Mouse (Mus musculus): ENCODE data around the gene Prkra. TPM values are rescaled to one million over a fixed set of nuclear protein-coding genes. Genes with fewer than 3 reads are reported as not detected.

Prkra gene
- 68.2 and 73.7 TPM in 2 replicates for polyA plus RNA-seq (2015; fragmentation: Nextera tagmentation; extraction: Ambion mirVana)

DNA sequence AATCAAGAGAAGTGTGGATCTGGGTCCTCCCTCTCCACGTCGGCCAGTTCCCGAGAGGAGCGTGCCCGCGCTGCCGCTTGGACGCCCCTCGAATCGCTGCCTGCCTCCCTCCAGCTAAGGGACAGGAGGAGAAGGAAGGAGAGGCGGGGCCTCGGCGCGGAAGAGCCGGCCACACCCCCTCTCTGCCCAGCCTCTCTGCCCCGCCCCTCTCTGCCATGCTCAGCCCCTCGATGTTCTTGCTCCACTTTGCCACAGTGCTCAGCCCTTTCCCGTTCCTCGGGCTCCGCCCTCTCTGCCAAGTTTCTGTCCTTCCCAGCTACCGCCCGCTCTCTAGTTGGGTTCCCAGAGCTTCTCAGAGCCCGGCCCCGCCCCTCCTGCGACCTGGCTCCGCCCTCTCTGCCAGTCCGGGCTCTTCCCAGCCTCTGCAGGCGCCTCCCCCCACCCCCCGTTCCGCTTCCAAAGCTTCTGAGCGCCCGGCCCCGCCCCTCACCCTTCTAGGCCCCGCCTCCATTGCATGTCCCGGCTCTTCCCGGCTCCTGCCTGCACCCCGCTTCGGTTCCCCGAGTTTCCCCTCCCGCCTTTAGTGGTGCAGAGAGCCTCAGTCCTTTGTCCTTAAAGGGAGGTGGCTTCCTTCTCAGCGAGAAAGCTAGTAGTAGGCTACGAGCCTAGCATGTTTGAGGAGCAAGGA lies at the start of gene Prkra, which contains the start of gene Pjvk:
Prkra (minus strand) TSS at position 133 of the 688 bp plus-strand sequence.
Pjvk (plus strand) TSS at position 594 of the 688 bp plus-strand sequence.
- H3K27ac ChIP-seq = peak within 1 kb of the TSS; percentile 90
- no peaks in the 10 kb centered on the region for H3K27me3 ChIP-seq
- H3K4me1 ChIP-seq = peaks cover 14% of the 10 kb centered on the region
- peak within 1 kb of the TSS; percentile 75 for H3K4me3 ChIP-seq
- H3K9me3 ChIP-seq = no peaks in the 10 kb centered on the region
- WGBS = 1% methylated on average over 40 of the region's 42 CpGs
- peak within 1 kb of the TSS; percentile 69 for H3K9ac ChIP-seq
- peak; percentile 99 for ATAC-seq (ENCODE audit: borderline replicate concordance, extremely low read depth, low FRiP score, low TSS enrichment)
- peak within 1 kb of the TSS; percentile 79 for H3K4me2 ChIP-seq
- peaks cover 11% of the 10 kb centered on the region for H3K36me3 ChIP-seq

DNA sequence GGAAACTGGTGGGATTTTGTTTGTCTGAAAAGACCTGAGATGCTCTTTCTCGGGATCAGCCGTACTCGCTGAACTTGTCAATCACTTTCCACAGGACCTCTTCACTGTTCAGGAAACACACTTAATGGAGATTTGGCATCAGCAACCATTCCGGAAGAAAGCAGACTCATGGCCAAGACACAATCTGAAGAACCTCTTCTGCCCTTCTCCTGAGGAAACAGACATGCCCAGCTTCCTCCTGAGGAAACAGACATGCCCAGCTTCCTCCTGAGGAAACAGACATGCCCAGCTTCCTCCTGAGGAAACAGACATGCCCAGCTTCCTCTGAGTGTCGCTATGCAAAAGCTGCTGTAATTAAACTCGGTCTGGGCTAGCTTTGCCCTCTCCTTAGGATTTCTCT lies 47.5 kb upstream of the Prkra start:
- H3K36me3 ChIP-seq = peaks cover 53% of the 10 kb centered on the region
- H3K27ac ChIP-seq = no peak overlapping the region
- H3K27me3 ChIP-seq = no peaks in the 10 kb centered on the region
- no peak overlapping the region for H3K4me2 ChIP-seq
- 69% methylated on average over 6 of the region's 6 CpGs for WGBS
- H3K4me1 ChIP-seq = no peaks in the 10 kb centered on the region
- no peaks in the 10 kb centered on the region for H3K9me3 ChIP-seq
- no peak for ATAC-seq (ENCODE audit: borderline replicate concordance, extremely low read depth, low FRiP score, low TSS enrichment)
- no peak overlapping the region for H3K9ac ChIP-seq
- H3K4me3 ChIP-seq = no peak overlapping the region

DNA sequence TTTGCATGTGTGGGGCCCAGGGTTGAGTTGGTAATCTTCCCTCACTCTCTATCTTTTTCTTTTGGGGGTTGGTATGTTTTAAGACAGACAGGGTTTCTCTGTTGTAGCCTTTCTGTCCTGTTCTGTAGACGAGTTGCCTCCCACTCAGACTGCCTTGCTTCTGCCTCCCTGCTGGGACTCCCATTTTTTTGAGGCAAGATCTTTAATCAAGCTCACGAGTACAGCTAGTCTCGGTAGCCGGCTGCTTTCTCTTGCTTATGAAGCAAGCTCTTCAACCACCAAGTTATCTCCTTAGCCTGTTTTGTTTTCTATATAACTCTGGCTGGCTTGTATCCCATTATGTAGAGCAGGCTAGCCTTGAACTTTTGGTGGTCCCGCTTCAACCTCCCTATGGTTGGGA lies 46.0 kb upstream of the Prkra start:
- WGBS = 90% methylated on average over 5 of the region's 5 CpGs
- ATAC-seq (ENCODE audit: borderline replicate concordance, extremely low read depth, low FRiP score, low TSS enrichment) = no peak
- H3K27me3 ChIP-seq = no peaks in the 10 kb centered on the region
- no peak overlapping the region for H3K27ac ChIP-seq
- H3K4me2 ChIP-seq = no peak overlapping the region
- H3K4me3 ChIP-seq = no peak overlapping the region
- H3K9ac ChIP-seq = no peak overlapping the region
- H3K9me3 ChIP-seq = no peaks in the 10 kb centered on the region
- peaks cover 56% of the 10 kb centered on the region for H3K36me3 ChIP-seq
- no peaks in the 10 kb centered on the region for H3K4me1 ChIP-seq

DNA sequence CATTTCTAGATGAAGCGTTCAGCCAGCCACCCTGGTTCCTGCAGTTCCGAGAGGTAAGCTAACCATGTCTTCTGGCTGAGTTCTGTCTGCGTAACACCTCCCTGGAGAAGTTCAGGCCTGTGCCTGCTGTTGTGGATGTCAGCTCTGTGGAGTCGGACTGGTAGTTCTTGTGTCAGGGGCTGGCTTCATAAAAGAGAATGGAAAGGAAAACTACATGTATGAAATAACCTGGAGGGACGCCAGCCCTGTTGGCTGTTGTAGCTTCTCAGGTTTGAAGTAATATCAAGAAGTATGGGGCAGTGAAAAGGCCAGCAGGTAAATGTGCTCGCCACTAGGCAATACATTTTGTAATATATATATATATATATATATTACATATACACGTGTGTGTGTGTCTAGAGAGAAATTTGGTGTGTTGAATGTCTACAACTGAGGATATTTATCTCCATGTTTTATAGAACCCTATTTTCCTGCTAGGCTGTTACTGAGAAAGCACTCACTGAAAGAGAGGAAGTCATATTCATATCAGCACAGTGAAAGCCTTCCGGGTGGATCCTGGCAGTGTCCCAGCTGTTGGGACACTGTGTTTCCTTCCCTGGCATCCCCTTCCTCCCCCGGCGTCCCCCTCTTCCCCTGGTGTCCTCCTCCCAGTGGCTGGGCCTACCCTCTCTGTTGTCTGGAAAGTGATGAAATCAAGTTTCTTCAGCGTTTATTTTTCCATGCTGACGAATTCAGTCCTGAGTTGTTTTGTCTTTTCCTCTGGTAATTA lies 42.8 kb upstream of the Prkra start:
- Histone ChIP-seq H3K9me3 (no peaks in the 10 kb centered on the region), H3K9ac (no peak overlapping the region), H3K27ac (peak overlapping the region; percentile 25; the same call in 1 of the 2 replicates), H3K4me2 (no peak overlapping the region), H3K4me1 (no peaks in the 10 kb centered on the region), H3K27me3 (no peaks in the 10 kb centered on the region), H3K4me3 (no peak overlapping the region), H3K36me3 (peaks cover 76% of the 10 kb centered on the region)
- 70% methylated on average over 12 of the region's 12 CpGs for WGBS
- ATAC-seq (ENCODE audit: borderline replicate concordance, extremely low read depth, low FRiP score, low TSS enrichment) = no peak

DNA sequence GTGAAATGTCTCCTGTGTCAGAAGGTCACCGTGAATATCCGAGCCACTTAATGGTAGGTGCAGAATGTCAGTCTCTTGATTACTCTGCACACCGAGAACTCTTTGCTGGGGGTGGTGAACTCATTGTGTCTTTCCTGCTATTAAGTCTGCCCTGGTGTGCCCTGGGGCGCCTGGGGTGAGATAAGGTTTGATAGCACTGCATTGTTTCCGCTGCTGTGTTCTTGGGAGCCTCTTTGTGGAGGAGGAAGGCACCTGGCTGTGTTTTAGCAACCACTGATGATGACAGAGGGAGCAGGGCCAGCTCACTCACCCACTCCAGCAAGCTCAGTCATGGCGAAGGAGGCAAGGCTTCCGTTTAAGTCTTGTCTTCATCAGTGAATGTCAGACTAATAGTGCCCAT lies 40.3 kb upstream of the Prkra start:
- Histone ChIP-seq H3K4me2 (no peak overlapping the region), H3K36me3 (peaks cover 75% of the 10 kb centered on the region), H3K9me3 (no peaks in the 10 kb centered on the region), H3K9ac (no peak overlapping the region), H3K27me3 (no peaks in the 10 kb centered on the region), H3K4me1 (no peaks in the 10 kb centered on the region), H3K4me3 (no peak overlapping the region), H3K27ac (no peak overlapping the region)
- 51% methylated on average over 7 of the region's 7 CpGs for WGBS
- ATAC-seq (ENCODE audit: borderline replicate concordance, extremely low read depth, low FRiP score, low TSS enrichment) = no peak

DNA sequence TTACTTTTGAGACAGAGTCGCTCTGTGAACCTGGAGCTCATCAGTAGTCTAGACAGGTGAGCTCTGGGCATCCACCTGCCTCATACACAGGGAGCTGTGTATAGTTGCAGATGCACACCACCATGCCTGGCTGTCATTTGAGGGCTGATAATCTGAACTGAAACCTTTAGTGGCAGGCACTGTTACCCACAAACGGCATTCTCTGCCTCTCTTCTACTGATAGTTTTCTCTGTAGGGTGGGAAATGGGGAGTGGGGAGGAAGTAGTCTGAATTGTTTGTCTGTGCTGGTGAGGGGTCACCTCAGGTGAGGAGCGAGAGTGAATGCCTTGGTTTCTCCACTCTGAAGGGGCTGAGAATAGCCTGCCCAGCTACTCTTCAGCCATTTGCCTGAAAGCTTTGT lies 39.8 kb upstream of the Prkra start:
- Histone ChIP-seq H3K27ac (no peak overlapping the region), H3K9ac (no peak overlapping the region), H3K4me3 (no peak overlapping the region), H3K27me3 (no peaks in the 10 kb centered on the region), H3K9me3 (no peaks in the 10 kb centered on the region), H3K4me2 (no peak overlapping the region), H3K4me1 (no peaks in the 10 kb centered on the region), H3K36me3 (peaks cover 75% of the 10 kb centered on the region)
- ATAC-seq (ENCODE audit: borderline replicate concordance, extremely low read depth, low FRiP score, low TSS enrichment) = no peak
- 73% methylated on average over 3 of the region's 3 CpGs for WGBS

DNA sequence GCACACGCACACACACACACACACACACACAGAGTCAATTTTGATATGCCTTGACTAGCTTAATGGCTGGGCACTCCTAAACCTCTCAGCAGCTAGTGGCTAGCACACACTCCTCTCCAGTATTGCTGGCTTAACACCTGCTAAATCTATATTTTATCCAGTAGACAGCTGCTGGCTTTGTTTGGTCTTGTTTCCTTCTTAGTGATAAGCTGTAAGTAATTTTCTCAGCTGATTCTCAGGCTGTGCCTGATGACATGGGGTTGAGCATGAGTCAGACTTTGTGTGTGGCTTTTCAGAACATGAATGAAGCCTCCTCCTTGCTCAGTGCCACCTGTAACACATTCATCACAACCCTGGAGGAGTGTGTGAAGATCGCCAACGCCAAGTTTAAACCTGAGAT lies 39.2 kb upstream of the Prkra start:
- no peak overlapping the region for H3K4me2 ChIP-seq
- H3K36me3 ChIP-seq = peaks cover 76% of the 10 kb centered on the region
- no peaks in the 10 kb centered on the region for H3K27me3 ChIP-seq
- 88% methylated on average over 3 of the region's 3 CpGs for WGBS
- H3K27ac ChIP-seq = no peak overlapping the region
- no peak for ATAC-seq (ENCODE audit: borderline replicate concordance, extremely low read depth, low FRiP score, low TSS enrichment)
- no peak overlapping the region for H3K4me3 ChIP-seq
- H3K4me1 ChIP-seq = no peaks in the 10 kb centered on the region
- no peak overlapping the region for H3K9ac ChIP-seq
- H3K9me3 ChIP-seq = no peaks in the 10 kb centered on the region

DNA sequence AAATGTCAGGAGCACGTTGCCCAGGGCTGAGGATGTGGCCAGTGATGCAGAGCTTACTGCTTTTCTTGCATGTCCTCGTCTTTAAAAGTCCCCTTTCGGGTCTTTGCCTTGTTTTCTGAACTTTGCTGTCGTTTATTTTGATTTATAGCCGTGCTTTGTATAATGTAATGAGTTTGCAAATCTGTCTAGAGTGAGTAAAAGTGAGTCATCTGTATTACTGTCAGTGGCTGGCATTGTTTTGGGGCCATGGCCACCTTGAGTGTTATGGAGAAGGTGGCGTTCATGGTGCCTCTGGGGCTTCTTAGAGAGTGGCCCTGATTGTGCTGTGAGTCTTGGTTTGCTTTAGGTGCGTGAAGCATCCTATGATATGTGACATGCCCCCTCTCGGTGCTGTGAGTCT lies 34.5 kb upstream of the Prkra start:
- H3K36me3 ChIP-seq = peaks cover 60% of the 10 kb centered on the region
- no peak overlapping the region for H3K4me2 ChIP-seq
- WGBS = 85% methylated on average over 8 of the region's 8 CpGs
- no peak overlapping the region for H3K27ac ChIP-seq
- ATAC-seq (ENCODE audit: borderline replicate concordance, extremely low read depth, low FRiP score, low TSS enrichment) = no peak
- H3K9me3 ChIP-seq = no peaks in the 10 kb centered on the region
- H3K4me3 ChIP-seq = no peak overlapping the region
- 0 out of 2 replicates have a peak, but pooled peaks cover 2% of the 10 kb centered on the region for H3K4me1 ChIP-seq
- no peaks in the 10 kb centered on the region for H3K27me3 ChIP-seq
- no peak overlapping the region for H3K9ac ChIP-seq

DNA sequence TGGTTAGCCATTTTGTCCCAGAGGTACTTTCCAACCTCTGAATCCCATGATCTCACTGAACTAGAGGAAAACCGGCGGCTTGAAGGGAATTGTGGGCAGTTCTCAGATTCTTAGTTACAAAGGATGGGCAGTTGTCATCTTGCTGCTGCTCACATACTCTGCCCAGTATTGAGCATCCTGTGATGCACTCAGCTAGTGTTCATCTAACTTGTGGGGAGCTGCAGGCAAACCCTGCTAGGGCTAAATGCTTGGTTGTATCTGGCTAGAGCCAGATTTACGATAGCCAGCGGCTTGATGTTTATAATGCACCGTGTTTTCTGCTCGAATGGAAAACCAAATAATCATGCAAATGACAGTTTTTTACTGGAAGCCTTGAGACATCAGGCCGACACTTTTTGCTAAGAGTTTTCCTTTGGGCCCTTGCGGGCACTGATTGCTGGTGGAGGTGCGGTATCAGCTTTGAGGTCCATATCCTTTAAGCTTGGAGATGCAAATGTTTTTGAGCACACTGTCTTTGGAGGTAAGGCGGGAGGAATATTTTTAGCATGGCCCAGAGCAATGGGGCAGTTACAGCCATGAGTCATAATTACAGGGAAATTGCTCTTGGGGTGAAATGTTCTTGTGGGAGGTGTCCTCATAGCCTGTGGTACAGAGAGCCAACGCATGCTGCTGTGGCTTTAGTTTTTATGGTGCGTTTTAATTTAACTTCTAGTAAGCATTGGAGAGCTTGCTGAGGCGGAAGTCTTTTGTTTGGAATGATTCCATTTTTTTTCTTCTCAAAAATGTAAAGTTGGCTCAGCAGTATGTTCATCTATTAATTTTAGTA lies 28.8 kb upstream of the Prkra start:
- Histone ChIP-seq H3K4me1 (peaks cover 32% of the 10 kb centered on the region), H3K9ac (peak overlapping the region; percentile 88; the same call in 1 of the 2 replicates), H3K36me3 (peaks cover 9% of the 10 kb centered on the region; the same call in 1 of the 2 replicates), H3K9me3 (no peaks in the 10 kb centered on the region), H3K27ac (no peak overlapping the region), H3K4me3 (peak overlapping the region; percentile 97), H3K4me2 (peak overlapping the region; percentile 75), H3K27me3 (no peaks in the 10 kb centered on the region)
- no peak for ATAC-seq (ENCODE audit: borderline replicate concordance, extremely low read depth, low FRiP score, low TSS enrichment)
- WGBS = 47% methylated on average over 13 of the region's 13 CpGs

DNA sequence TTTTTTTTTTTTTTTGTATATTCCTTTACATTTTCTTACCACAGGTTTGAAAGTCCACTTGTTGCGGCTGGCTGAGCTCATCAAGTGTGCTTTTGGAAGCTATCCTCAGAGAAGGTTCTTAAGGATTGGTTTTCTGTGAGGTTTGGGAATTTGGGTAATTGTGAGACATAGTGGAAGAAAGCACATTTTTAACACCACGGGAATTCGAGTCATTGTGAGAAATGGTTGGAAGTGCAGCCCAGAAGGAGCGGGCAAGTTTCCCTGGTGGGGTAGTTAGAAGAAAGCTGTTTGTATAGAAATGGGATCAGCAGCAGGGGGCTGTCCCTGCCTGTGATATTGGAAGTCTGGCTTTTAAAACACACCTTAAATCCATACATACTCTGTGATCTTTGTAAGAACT lies 28.1 kb upstream of the Prkra start:
- H3K9ac ChIP-seq = peak overlapping the region; percentile 88
- peaks cover 33% of the 10 kb centered on the region for H3K4me1 ChIP-seq
- no peaks in the 10 kb centered on the region for H3K9me3 ChIP-seq
- peak overlapping the region; percentile 75 for H3K4me2 ChIP-seq
- 10% methylated on average over 4 of the region's 4 CpGs for WGBS
- H3K4me3 ChIP-seq = peak overlapping the region; percentile 97
- no peaks in the 10 kb centered on the region for H3K27me3 ChIP-seq
- H3K27ac ChIP-seq = no peak overlapping the region
- 0 out of 2 replicates have a peak, but pooled peaks cover 7% of the 10 kb centered on the region for H3K36me3 ChIP-seq
- no peak for ATAC-seq (ENCODE audit: borderline replicate concordance, extremely low read depth, low FRiP score, low TSS enrichment)

DNA sequence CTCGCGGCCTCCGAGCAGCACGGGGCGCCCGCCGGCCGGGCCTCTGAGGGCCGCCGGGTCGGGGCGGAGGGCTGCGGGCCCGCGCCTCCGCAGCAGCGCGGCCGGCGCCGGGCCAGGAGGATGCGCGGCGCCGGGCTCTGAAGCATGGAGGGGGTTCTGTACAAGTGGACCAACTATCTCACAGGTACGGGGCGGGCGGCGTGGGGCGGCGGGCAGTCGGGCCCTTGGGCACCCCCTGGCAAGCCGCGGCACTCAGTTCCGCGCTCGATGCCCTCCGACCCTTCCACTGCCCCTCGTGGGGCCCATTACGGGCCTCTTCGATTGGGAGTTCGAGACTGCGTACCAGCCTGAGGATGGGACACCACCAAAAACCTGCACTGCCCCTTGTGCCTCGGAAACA lies 27.6 kb upstream of the Prkra start:
- H3K4me2 ChIP-seq = peak overlapping the region; percentile 75
- peaks cover 33% of the 10 kb centered on the region for H3K4me1 ChIP-seq
- H3K27me3 ChIP-seq = no peaks in the 10 kb centered on the region
- peak overlapping the region; percentile 87 for H3K27ac ChIP-seq
- H3K4me3 ChIP-seq = peak overlapping the region; percentile 97
- ATAC-seq (ENCODE audit: borderline replicate concordance, extremely low read depth, low FRiP score, low TSS enrichment) = peak; percentile 43
- under 1% methylated on average over 23 of the region's 44 CpGs for WGBS
- peak overlapping the region; percentile 88 for H3K9ac ChIP-seq
- no peaks in the 10 kb centered on the region for H3K9me3 ChIP-seq
- H3K36me3 ChIP-seq = 0 out of 2 replicates have a peak, but pooled peaks cover 7% of the 10 kb centered on the region
